Mouse (Mus musculus) cerebellum, adult 11-12 months (tissue): ENCODE measurements around the gene Lctl.
"Not testable (repeated sequence)": the region's sequence is repeated elsewhere in the genome, so short reads cannot be mapped to it uniquely, and the experiment has no call there.

Source experiments
- DNase-seq: peaks from one replicate; pipeline ENCODE4 v3.0.0; 2022

Gene Lctl

GRCm38 (mm10) chr9:64120584-64121277 is 3.8 kb downstream of the Lctl start:
- no peak for DNase-seq

GRCm38 (mm10) chr9:64122601-64123000 is 5.7 kb downstream of the Lctl start:
- no peak for DNase-seq

- not testable (repeated sequence) for DNase-seq
These were observed 7.9 kb downstream of the Lctl start for GRCm38 (mm10) chr9:64124846-64125245.

GRCm38 (mm10) chr9:64125307-64125706 is 8.4 kb downstream of the Lctl start:
- DNase-seq: no peak

GRCm38 (mm10) chr9:64126121-64126520 is 9.2 kb downstream of the Lctl start:
- DNase-seq: no peak

- DNase-seq: no peak
These were observed 14.7 kb downstream of the Lctl start for GRCm38 (mm10) chr9:64131623-64132022.

- peak; percentile 7 for DNase-seq
These were observed 21.9 kb downstream of the Lctl start for GRCm38 (mm10) chr9:64138896-64139295.

- DNase-seq: no peak
These were observed 22.9 kb downstream of the Lctl start for GRCm38 (mm10) chr9:64139879-64140278.

- DNase-seq: no peak
These were observed 39.7 kb downstream of the Lctl start for GRCm38 (mm10) chr9:64156641-64157040.

GRCm38 (mm10) chr9:64160471-64160870 is 43.5 kb downstream of the Lctl start:
- no peak for DNase-seq

GRCm38 (mm10) chr9:64169967-64170366 is 53.0 kb downstream of the Lctl start:
- DNase-seq: not testable (repeated sequence)

- DNase-seq: no peak
These were observed 55.3 kb downstream of the Lctl start for GRCm38 (mm10) chr9:64172145-64172815.

GRCm38 (mm10) chr9:64172816-64173665 is 56.1 kb downstream of the Lctl start, which contains the start of the genes Zwilch and Rpl4:
Zwilch (minus strand) TSS chr9:64173104.
Rpl4 (plus strand) TSS chr9:64173375.
- DNase-seq: peak; percentile 70

- DNase-seq: no peak
These were observed 56.8 kb downstream of the Lctl start for GRCm38 (mm10) chr9:64173666-64174220.

- no peak for DNase-seq
These were observed 57.4 kb downstream of the Lctl start for GRCm38 (mm10) chr9:64174341-64174740.

GRCm38 (mm10) chr9:64174766-64175165 is 57.8 kb downstream of the Lctl start:
- no peak for DNase-seq

GRCm38 (mm10) chr9:64175378-64175777 is 58.4 kb downstream of the Lctl start:
- DNase-seq: no peak

GRCm38 (mm10) chr9:64178610-64178973 is 61.6 kb downstream of the Lctl start:
- DNase-seq: no peak

- peak; percentile 86 for DNase-seq
These were observed 62.2 kb downstream of the Lctl start, which contains the start of gene Snapc5 for GRCm38 (mm10) chr9:64178974-64179646. Snapc5 (plus strand) TSS chr9:64179274.

- not testable (repeated sequence) for DNase-seq
These were observed 66.3 kb downstream of the Lctl start for GRCm38 (mm10) chr9:64183295-64183694.

GRCm38 (mm10) chr9:64184166-64184840 is 67.4 kb downstream of the Lctl start:
- DNase-seq: no peak
